Mouse (Mus musculus) thymus, adult 2 months (tissue): ENCODE measurements around the gene Morc2b.

Experiments used
- CTCF ChIP-seq: fragments of 200-500 bp; IDR thresholded peaks from 2 replicates; pipeline ENCODE4 v1.5.1; 2012; ENCODE audit warnings: mild to moderate bottlenecking, control low read depth, low read length, moderate library complexity, borderline replicate concordance; ENCODE audit not compliant: control insufficient read depth, poor library complexity, insufficient read depth; ENCODE audit errors: extremely low read depth
- POLR2A ChIP-seq: fragments of 200-500 bp; IDR thresholded peaks from 2 replicates; pipeline ENCODE4 v1.6.1; 2012; ENCODE audit warnings: mild to moderate bottlenecking, low read length, control low read depth, moderate library complexity; ENCODE audit not compliant: control insufficient read depth, poor library complexity, insufficient read depth; ENCODE audit errors: extremely low read depth

- no peak for TF ChIP-seq CTCF
- no peak for TF ChIP-seq POLR2A
Observed at GRCm38 (mm10) chr17:33067958-33068357, 71.5 kb downstream of the Morc2b start, which contains the start of gene 4921501E09Rik.
